Mouse (Mus musculus) stomach, embryonic 14.5 days (tissue): ENCODE measurements around the gene Myo1h. TPM values are rescaled to one million over a fixed set of nuclear protein-coding genes. Genes with fewer than 3 reads are reported as not detected.

ENCODE experiments used
- ATAC-seq: fragments of 200-750 bp; cut with Nextera tagmentation; 2 replicates; pipeline ENCODE4 v1.8.0; 2017; ENCODE audit warnings: low read depth, moderate TSS enrichment; ENCODE audit not compliant: insufficient number of reproducible peaks, insufficient read depth, low FRiP score
- H3K27ac ChIP-seq: fragments of 300-500 bp; sonication (generic); 2 replicates; pipeline ENCODE4 v1.5.1; 2014; ENCODE audit warnings: mild to moderate bottlenecking, low read length, moderate library complexity, mixed read lengths
- H3K27me3 ChIP-seq: fragments of 300-500 bp; sonication (generic); 2 replicates; pipeline ENCODE4 v1.6.1; 2014; ENCODE audit warnings: low read length, control low read depth, mixed read lengths; ENCODE audit not compliant: control insufficient read depth, insufficient read depth
- H3K36me3 ChIP-seq: fragments of 300-500 bp; sonication (generic); 2 replicates; pipeline ENCODE4 v1.6.1; 2014; ENCODE audit warnings: mild to moderate bottlenecking, control low read depth, low read length, moderate library complexity, mixed read lengths; ENCODE audit not compliant: control insufficient read depth, insufficient read depth
- H3K4me1 ChIP-seq: fragments of 300-500 bp; sonication (generic); 2 replicates; pipeline ENCODE4 v1.6.1; 2014; ENCODE audit warnings: low read length, control low read depth, mixed read lengths; ENCODE audit not compliant: control insufficient read depth, insufficient read depth
- H3K4me2 ChIP-seq: fragments of 300-500 bp; sonication (generic); replicated peaks from 2 replicates; pipeline ENCODE4 v1.6.1; 2014; ENCODE audit warnings: low read depth, low read length, control low read depth
- H3K4me3 ChIP-seq: fragments of 300-500 bp; sonication (generic); 2 replicates; pipeline ENCODE4 v1.5.1; 2014; ENCODE audit warnings: low read depth, low read length, control low read depth
- H3K9ac ChIP-seq: fragments of 300-500 bp; sonication (generic); replicated peaks from 2 replicates; pipeline ENCODE4 v1.6.1; 2014; ENCODE audit warnings: low read depth, mild to moderate bottlenecking, control low read depth, low read length, moderate library complexity, mixed read lengths
- H3K9me3 ChIP-seq: fragments of 300-500 bp; sonication (generic); 2 replicates; pipeline ENCODE4 v1.6.1; 2016; ENCODE audit warnings: low read depth, low read length, control low read depth; ENCODE audit not compliant: control insufficient read depth
- WGBS: fragments of 180-500 bp; shearing (Covaris S2); extraction: QIAGEN DNeasy Blood & Tissue Kit; methylation state at CpG from one replicate; pipeline ENCODE4 v1.1.7; 2014; 5-methylcytosine and 5-hydroxymethylcytosine counted together
- polyA plus RNA-seq: library from polyadenylated mRNA; unstranded; fragments of >200 nt; fragmentation: Nextera tagmentation; extraction: Ambion mirVana; gene quantifications from 2 replicates; pipeline ENCODE4 v1.2.1, GENCODE M21; 2014

Gene Myo1h
- polyA plus RNA-seq, 1 experiment from 2014 or later, result 5.6 TPM

DNA sequence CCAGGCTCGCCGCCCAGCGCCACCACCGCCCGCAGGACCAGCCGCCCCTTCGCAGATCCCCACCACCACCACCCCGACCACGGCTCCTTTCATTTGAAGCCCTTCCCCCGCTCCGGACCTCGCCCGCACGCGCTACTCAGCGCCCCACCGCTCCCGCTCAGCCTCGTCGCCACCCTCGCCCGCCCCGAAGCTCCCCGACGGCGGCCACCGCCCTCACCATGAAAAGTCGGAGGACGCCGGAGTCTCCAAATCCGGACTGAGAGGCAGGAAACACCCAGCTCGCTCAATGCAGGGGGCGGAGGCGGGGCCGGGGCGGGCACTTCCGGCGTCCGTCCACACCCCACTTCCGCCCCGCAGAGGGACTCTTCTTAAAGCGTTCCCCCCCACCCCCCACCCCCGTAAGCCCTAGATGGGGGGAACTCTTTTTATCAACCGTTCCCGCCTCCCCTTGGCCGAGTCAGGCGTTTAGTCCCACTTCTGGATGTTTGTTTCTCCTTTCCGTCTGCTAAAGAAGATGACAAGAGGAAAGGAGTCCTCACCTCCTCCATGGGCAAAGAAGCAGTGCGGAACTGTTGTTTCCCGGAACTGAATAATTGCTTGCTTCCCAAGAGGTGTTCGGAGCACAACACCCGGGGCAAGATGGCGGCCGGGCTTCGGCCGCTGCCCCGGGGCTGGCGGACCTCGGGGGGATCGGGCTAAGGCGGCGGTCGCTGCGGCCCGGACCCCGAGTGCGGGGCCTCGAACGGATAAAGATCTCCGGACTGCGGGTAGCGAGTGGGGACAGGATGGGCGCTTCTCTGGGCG, 91.4 kb downstream of the Myo1h start, which contains the start of the genes Kctd10 and Ube3b:
Gene Kctd10 (minus strand): TSS at position 300 of the 804 bp plus-strand sequence.
Gene Ube3b (plus strand): TSS at position 399 of the 804 bp plus-strand sequence.
- Histone ChIP-seq H3K36me3 (peaks cover 16% of the 10 kb centered on the region), H3K27me3 (no peaks in the 10 kb centered on the region), H3K27ac (peak within 1 kb of the TSS; percentile 88), H3K4me3 (peak within 1 kb of the TSS; percentile 89), H3K4me1 (peaks cover 42% of the 10 kb centered on the region), H3K9me3 (no peaks in the 10 kb centered on the region), H3K9ac (peak within 1 kb of the TSS; percentile 92), H3K4me2 (peak within 1 kb of the TSS; percentile 82)
- under 1% methylated on average over 74 of the region's 74 CpGs for WGBS
- peak; percentile 93 for ATAC-seq

GRCm38 (mm10) chr5:114381013-114381351, 92.0 kb downstream of the Myo1h start:
- peak overlapping the region; percentile 89 for H3K4me3 ChIP-seq
- H3K4me1 ChIP-seq, result peaks cover 42% of the 10 kb centered on the region
- H3K27me3 ChIP-seq, result no peaks in the 10 kb centered on the region
- peaks cover 15% of the 10 kb centered on the region for H3K36me3 ChIP-seq
- ATAC-seq, result peak; percentile 1; the same call in 1 of the 2 replicates
- peak overlapping the region; percentile 92 for H3K9ac ChIP-seq
- under 1% methylated on average over 18 of the region's 18 CpGs for WGBS
- H3K9me3 ChIP-seq, result no peaks in the 10 kb centered on the region
- peak overlapping the region; percentile 88 for H3K27ac ChIP-seq
- H3K4me2 ChIP-seq, result peak overlapping the region; percentile 61

DNA sequence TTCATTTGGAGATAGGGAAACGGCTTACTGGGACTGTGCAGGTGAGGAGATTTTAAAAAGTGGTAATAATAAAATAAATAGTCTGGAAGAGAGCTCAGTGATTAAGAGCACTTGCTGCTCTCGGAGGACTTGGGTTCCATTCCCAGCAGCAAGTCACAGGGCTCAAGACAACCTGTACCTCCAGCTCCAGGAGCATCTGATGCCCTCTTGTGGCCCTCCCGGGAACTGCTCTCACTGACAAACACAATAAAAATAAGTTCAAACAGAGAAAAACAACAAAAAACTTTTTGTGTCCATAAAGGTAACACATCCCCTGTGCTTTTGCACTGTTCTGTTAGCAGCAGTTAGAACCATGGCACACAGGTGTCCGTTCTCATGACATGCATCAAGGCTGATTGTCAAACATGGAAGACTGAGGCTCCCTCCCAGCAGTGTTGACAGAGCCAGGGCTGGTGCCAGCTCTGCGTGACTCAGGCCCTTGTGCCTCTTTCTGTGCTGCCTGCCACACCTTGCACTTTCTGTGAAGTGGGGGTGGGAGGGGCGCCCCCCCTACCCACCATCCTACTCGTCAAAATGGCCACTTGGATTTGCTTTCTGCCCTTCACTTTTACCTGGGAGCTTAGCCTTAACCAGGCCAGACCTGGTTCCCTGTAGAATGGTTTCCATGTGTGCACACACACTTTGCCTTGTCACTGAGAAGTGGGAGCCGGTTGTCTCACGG, 94.4 kb downstream of the Myo1h start:
- Histone ChIP-seq H3K9ac (no peak overlapping the region), H3K27ac (no peak overlapping the region), H3K4me2 (no peak overlapping the region), H3K27me3 (no peaks in the 10 kb centered on the region), H3K4me3 (no peak overlapping the region), H3K9me3 (no peaks in the 10 kb centered on the region), H3K36me3 (peaks cover 35% of the 10 kb centered on the region), H3K4me1 (peaks cover 22% of the 10 kb centered on the region)
- 76% methylated on average over 9 of the region's 9 CpGs for WGBS
- ATAC-seq, result no peak

DNA sequence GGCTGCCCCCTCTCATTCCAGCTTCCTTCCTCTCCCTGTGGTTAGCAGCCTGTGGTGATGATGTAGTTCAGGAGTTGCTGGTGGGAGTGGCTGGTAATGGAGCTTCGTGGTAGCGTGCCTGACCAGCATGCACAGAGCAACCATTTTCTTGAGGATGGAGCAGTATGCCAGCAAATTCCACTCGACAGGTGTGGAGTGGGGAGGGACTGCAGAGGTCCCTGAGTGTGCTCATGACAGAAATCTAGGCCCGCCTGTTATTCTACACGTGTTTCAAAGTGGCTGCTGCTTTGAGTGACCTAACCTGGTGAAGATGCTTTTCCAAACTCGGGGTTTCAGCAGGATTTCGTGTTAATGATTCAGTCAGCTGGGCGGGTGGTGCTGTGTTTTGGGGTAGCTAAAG, 95.5 kb downstream of the Myo1h start:
- H3K4me1 ChIP-seq, result peaks cover 12% of the 10 kb centered on the region
- WGBS, result 87% methylated on average over 8 of the region's 8 CpGs
- H3K4me3 ChIP-seq, result no peak overlapping the region
- H3K9me3 ChIP-seq, result no peaks in the 10 kb centered on the region
- no peak overlapping the region for H3K9ac ChIP-seq
- H3K4me2 ChIP-seq, result no peak overlapping the region
- H3K27me3 ChIP-seq, result no peaks in the 10 kb centered on the region
- H3K36me3 ChIP-seq, result peaks cover 46% of the 10 kb centered on the region
- ATAC-seq, result no peak
- no peak overlapping the region for H3K27ac ChIP-seq

GRCm38 (mm10) chr5:114393169-114393568, 104.2 kb downstream of the Myo1h start:
- no peak overlapping the region for H3K9ac ChIP-seq
- H3K27ac ChIP-seq, result no peak overlapping the region
- 83% methylated on average over 9 of the region's 9 CpGs for WGBS
- H3K4me1 ChIP-seq, result no peaks in the 10 kb centered on the region
- no peak overlapping the region for H3K4me3 ChIP-seq
- H3K4me2 ChIP-seq, result no peak overlapping the region
- H3K9me3 ChIP-seq, result no peaks in the 10 kb centered on the region
- H3K36me3 ChIP-seq, result peaks cover 76% of the 10 kb centered on the region
- no peak for ATAC-seq
- H3K27me3 ChIP-seq, result no peaks in the 10 kb centered on the region

DNA sequence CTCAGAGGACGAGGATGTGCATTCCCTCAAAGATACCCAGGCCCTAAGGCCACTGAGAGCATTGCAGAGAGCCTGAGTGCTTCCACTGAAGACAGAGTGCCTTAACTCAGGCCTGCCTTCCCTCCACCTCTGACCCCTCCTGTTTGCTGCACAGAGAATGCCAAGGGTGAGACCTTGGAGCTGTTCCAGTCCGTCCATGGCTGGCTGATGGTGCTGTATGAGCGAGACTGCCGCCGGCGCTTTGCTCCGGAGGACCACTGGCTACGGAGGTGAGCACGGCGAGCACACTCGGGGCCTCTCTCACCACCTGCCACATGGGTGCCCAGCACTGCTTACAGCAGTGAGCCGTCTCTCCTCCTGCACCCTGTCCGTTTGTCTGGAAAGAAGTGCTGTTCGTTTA, 117.6 kb downstream of the Myo1h start:
- Histone ChIP-seq H3K4me3 (no peak overlapping the region), H3K9me3 (no peaks in the 10 kb centered on the region), H3K4me1 (no peaks in the 10 kb centered on the region), H3K27ac (no peak overlapping the region), H3K4me2 (no peak overlapping the region), H3K9ac (no peak overlapping the region), H3K36me3 (peaks cover 92% of the 10 kb centered on the region), H3K27me3 (no peaks in the 10 kb centered on the region)
- ATAC-seq, result no peak
- WGBS, result 92% methylated on average over 14 of the region's 14 CpGs

DNA sequence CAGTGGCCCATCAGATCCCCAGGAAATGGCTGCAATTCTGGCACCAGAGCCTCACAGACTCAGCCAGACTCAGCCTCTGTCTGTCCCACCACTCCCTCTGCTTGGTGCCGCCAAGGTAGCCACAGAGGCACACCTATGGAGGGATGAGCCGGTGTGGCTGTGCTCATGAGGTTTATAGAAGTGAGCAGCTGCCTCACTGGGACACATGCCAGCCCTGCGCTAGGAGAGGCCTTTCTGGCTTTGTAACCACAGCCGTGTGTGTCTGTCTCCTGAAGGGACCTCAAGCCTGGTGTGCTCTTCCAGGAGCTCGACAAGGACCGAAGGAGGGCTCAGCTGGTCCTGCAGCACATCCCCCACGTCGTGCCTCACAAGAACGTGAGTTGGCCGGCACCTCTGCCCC, 118.3 kb downstream of the Myo1h start:
- Histone ChIP-seq H3K9me3 (no peaks in the 10 kb centered on the region), H3K9ac (no peak overlapping the region), H3K27ac (no peak overlapping the region), H3K4me3 (no peak overlapping the region), H3K4me2 (no peak overlapping the region), H3K27me3 (no peaks in the 10 kb centered on the region), H3K36me3 (peaks cover 92% of the 10 kb centered on the region), H3K4me1 (no peaks in the 10 kb centered on the region)
- 87% methylated on average over 10 of the region's 10 CpGs for WGBS
- ATAC-seq, result no peak

DNA sequence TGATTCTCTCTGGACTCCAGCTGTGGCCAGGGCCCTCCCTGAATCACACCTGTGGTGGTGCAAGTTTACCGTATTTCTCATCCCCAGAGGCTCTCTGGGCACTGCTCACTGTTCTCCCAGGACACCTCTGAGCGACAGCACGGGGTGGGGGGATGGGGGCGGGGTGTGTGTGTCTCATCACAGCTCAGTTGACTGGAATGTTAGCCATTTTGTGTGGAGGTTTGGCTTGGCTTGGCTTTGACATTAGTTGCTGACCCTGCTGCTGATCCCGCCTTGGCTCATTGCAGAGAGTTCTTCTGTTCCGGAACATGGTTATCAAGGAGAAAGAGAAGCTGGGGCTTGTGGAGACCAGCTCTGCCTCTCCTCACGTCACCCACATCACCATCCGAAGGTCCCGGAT, 118.8 kb downstream of the Myo1h start:
- H3K9me3 ChIP-seq, result no peaks in the 10 kb centered on the region
- no peak overlapping the region for H3K4me2 ChIP-seq
- no peak for ATAC-seq
- WGBS, result 97% methylated on average over 9 of the region's 9 CpGs
- no peak overlapping the region for H3K27ac ChIP-seq
- peaks cover 92% of the 10 kb centered on the region for H3K36me3 ChIP-seq
- no peak overlapping the region for H3K4me3 ChIP-seq
- no peaks in the 10 kb centered on the region for H3K27me3 ChIP-seq
- H3K9ac ChIP-seq, result no peak overlapping the region
- no peaks in the 10 kb centered on the region for H3K4me1 ChIP-seq
